Mouse (Mus musculus): ENCODE measurements around the gene Ebi3.

Gene Ebi3

DNA sequence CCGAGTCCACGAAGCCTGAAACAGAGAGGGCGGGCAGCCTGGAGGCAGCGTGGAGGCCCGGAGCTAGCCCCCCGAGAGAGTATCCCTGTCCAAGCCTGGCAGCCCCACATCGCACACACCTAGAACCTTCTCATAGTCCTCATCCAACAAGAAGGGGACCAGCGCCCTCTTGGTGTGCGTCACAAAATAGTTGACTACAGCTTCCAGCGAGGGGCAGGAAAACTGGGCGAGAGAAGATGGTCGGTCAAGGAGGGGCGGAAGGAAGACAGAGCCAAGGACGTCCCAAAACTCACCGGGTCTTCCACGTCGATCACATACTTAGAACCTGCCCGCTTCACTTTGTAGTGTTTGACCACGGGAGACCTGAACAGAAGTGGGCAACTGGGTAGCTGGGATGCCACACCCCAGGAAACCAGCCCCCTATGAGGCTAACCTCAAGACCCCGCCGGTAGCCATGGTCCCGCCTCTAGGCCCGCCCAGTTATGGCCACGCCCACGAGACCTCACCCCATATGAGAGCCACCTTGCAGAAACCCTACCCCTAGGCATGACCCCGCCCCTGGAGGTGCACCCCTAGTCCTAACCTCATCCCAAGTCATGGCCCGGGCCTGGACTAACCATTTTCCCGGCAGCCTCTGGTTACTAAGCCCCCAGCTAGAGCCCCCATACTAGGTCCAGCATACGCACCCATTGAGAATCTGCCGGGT, 47.5 kb downstream of the Ebi3 start:
- no peak for DNase-seq (ENCODE audit: extremely low read depth, low read depth)

- no peak for DNase-seq (ENCODE audit: extremely low read depth, low read depth)
These were observed 50.6 kb downstream of the Ebi3 start for GRCm38 (mm10) chr17:56003000-56003399.

DNA sequence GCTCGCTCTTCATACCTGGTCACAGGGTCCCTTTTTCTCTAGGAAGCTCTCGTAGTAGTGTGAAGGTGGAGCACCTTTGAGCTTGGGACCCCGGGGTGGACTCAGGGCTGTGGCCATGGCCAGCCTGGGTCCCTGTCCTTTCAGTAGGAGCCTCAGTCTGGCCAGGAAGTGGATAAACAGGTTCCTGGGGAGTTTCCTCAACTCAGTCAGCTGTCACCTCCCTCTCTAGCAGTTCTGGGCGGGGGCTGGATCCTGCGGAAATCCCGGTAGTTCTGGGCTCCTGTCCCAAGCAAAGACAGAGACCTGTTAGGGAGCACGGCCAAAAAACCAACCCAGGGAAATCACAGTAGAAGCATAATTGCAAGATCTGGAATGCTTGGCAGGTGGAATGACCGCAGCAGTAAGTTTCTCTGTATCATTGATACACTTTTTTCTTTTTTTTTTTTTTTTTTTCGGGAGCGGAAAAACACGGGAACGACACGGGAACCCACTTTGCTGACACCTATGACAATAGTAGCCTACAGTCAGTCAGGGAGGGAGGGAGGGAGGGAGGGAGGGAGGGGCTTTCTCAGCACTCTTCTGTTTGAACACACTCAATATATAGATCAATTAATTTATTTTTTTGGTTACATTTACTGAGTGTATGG, 53.1 kb downstream of the Ebi3 start, which contains the start of the genes Stap2 and Mpnd:
Stap2 (minus strand) TSS at position 170 of the 647 bp plus-strand sequence.
Mpnd (plus strand) TSS at position 297 of the 647 bp plus-strand sequence.
- DNase-seq (ENCODE audit: extremely low read depth, low read depth): peak; percentile 62

Data from MEL-GATA-1-ER (cell line).